Mouse (Mus musculus) testis, adult 2 months (tissue): ENCODE measurements around the gene Adgrv1.

Experiments used
- CTCF ChIP-seq: fragments of 200-500 bp; IDR thresholded peaks from 2 replicates; pipeline ENCODE4 v1.5.1; 2012; ENCODE audit warnings: low read depth, mild to moderate bottlenecking, inconsistent platforms, low read length, moderate library complexity; ENCODE audit not compliant: control insufficient read depth, insufficient read depth, insufficient replicate concordance
- POLR2A ChIP-seq: fragments of 200-500 bp; IDR thresholded peaks from 2 replicates; pipeline ENCODE4 v1.6.1; 2012; ENCODE audit warnings: low read depth, mild to moderate bottlenecking, inconsistent platforms, low read length, moderate library complexity; ENCODE audit not compliant: control insufficient read depth

DNA sequence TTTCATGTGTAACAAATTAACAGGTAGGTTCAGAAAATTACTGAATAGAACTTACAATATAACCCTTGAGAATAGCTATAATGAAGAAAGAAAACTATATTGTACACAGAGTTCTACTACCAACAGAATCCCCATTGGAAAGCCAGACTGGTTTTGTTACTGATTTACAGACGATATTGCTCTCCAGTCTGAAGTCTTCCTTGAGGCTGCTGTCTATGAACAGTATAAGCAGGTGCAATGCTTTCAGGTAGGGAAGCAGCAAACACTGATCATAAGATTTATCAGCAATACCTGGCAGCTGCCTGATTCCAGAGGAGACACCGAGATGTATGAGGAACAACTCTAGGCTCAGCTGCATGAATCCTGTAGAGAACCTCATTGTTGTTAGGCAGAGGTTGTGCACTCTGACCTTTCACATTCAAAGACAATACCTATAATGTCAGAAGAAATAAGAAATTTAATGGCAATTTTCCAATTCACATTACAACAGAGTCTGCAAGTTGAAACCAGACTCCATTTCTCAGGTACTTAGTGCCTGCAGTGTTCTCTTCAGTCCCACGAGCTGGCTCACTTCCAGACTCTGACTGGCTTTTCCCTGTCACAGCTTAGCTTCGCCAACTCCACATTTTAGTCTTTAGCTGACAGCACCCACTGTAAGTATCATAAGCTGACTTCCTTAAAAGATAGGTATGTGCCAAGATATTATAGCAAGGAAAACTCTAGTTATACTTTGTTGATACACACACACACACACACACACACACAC is 247.2 kb downstream of the Adgrv1 start:
- TF ChIP-seq CTCF: no peak
- TF ChIP-seq POLR2A: no peak
